Mouse (Mus musculus): ENCODE results near the gene Rbfox1.

Rbfox1 gene

GRCm38 (mm10) chr16:7115945-7116344 lies 1230.8 kb downstream of the Rbfox1 start:
- intact Hi-C loops (cut with DNase I) = no loop called here

- intact Hi-C loops (cut with DNase I) = no loop called here
Observed at GRCm38 (mm10) chr16:7129591-7129990, 1244.4 kb downstream of the Rbfox1 start.

- intact Hi-C loops (cut with DNase I) = no loop called here
Observed at GRCm38 (mm10) chr16:7132434-7132833, 1247.3 kb downstream of the Rbfox1 start.

GRCm38 (mm10) chr16:7136971-7137370 lies 1251.8 kb downstream of the Rbfox1 start:
- intact Hi-C loops (cut with DNase I) = no loop called here

- intact Hi-C loops (cut with DNase I) = no loop called here
Observed at GRCm38 (mm10) chr16:7139480-7139879, 1254.3 kb downstream of the Rbfox1 start.

- intact Hi-C loops (cut with DNase I) = no loop called here
Observed at GRCm38 (mm10) chr16:7140909-7141308, 1255.8 kb downstream of the Rbfox1 start.

GRCm38 (mm10) chr16:7145505-7145904 lies 1260.3 kb downstream of the Rbfox1 start:
- intact Hi-C loops (cut with DNase I) = no loop called here

- intact Hi-C loops (cut with DNase I) = no loop called here
Observed at GRCm38 (mm10) chr16:7146454-7146853, 1261.3 kb downstream of the Rbfox1 start.

GRCm38 (mm10) chr16:7147884-7148283 lies 1262.7 kb downstream of the Rbfox1 start:
- intact Hi-C loops (cut with DNase I) = no loop called here

GRCm38 (mm10) chr16:7149106-7149899 lies 1264.1 kb downstream of the Rbfox1 start:
- intact Hi-C loops (cut with DNase I) = no loop called here

GRCm38 (mm10) chr16:7150201-7150791 lies 1265.1 kb downstream of the Rbfox1 start:
- intact Hi-C loops (cut with DNase I) = no loop called here

- intact Hi-C loops (cut with DNase I) = no loop called here
Observed at GRCm38 (mm10) chr16:7152401-7152800, 1267.2 kb downstream of the Rbfox1 start.

GRCm38 (mm10) chr16:7154671-7155070 lies 1269.5 kb downstream of the Rbfox1 start:
- intact Hi-C loops (cut with DNase I) = no loop called here

- intact Hi-C loops (cut with DNase I) = no loop called here
Observed at GRCm38 (mm10) chr16:7158856-7159826, 1274.0 kb downstream of the Rbfox1 start.

GRCm38 (mm10) chr16:7159827-7160217 lies 1274.7 kb downstream of the Rbfox1 start:
- intact Hi-C loops (cut with DNase I) = no loop called here

- intact Hi-C loops (cut with DNase I) = no loop called here
Observed at GRCm38 (mm10) chr16:7162168-7162567, 1277.0 kb downstream of the Rbfox1 start.

- intact Hi-C loops (cut with DNase I) = no loop called here
Observed at GRCm38 (mm10) chr16:7163688-7164087, 1278.5 kb downstream of the Rbfox1 start.

GRCm38 (mm10) chr16:7164153-7164737 lies 1279.1 kb downstream of the Rbfox1 start:
- intact Hi-C loops (cut with DNase I) = no loop called here

GRCm38 (mm10) chr16:7175960-7176359 lies 1290.8 kb downstream of the Rbfox1 start:
- intact Hi-C loops (cut with DNase I) = no loop called here

GRCm38 (mm10) chr16:7187788-7188187 lies 1302.6 kb downstream of the Rbfox1 start:
- intact Hi-C loops (cut with DNase I) = no loop called here

- intact Hi-C loops (cut with DNase I) = no loop called here
Observed at GRCm38 (mm10) chr16:7193535-7193934, 1308.4 kb downstream of the Rbfox1 start.

Data from adrenal gland (tissue).